Mouse (Mus musculus): ENCODE measurements at regions not wholly inside any gene's neighbourhood (a gene's known extent, or its start where the extent isn't known, plus 50 kb on each side); places are given as distances from the start of the nearest gene placed in this dataset.

GRCm38 (mm10) chr5:126230768-126231167 is 699.2 kb downstream of the Tmem132b start:
- Histone ChIP-seq H3K4me3 (no peak overlapping the region), H3K27ac (no peak overlapping the region)
- intact Hi-C loops (cut with DNase I), result no loop called here
- no peak for TF ChIP-seq CTCF (IDR thresholded peaks at IDR 0.05)
- DNase-seq, result no peak

GRCm38 (mm10) chr5:126238071-126238470 is 706.5 kb downstream of the Tmem132b start:
- intact Hi-C loops (cut with DNase I), result no loop called here
- TF ChIP-seq CTCF (IDR thresholded peaks at IDR 0.05), result no peak
- no peak for DNase-seq

GRCm38 (mm10) chr5:126245776-126246175 is 714.2 kb downstream of the Tmem132b start:
- TF ChIP-seq CTCF (IDR thresholded peaks at IDR 0.05), result no peak
- no peak overlapping the region for H3K27ac ChIP-seq
- intact Hi-C loops (cut with DNase I), result no loop called here
- H3K4me3 ChIP-seq, result no peak overlapping the region
- no peak for DNase-seq

More at GRCm38 (mm10) chr5:126238071-126238470, 706.5 kb downstream of the Tmem132b start:
- no peak overlapping the region for H3K4me3 ChIP-seq
- H3K27ac ChIP-seq, result no peak overlapping the region

- no peak for DNase-seq
- intact Hi-C loops (cut with DNase I), result no loop called here
- H3K27ac ChIP-seq, result no peak overlapping the region
- no peak for TF ChIP-seq CTCF (IDR thresholded peaks at IDR 0.05)
- H3K4me3 ChIP-seq, result no peak overlapping the region
Measured at GRCm38 (mm10) chr5:126250331-126250730, 718.8 kb downstream of the Tmem132b start.

- H3K27ac ChIP-seq, result no peak overlapping the region
- H3K4me3 ChIP-seq, result no peak overlapping the region
- no peak for DNase-seq
- TF ChIP-seq CTCF (IDR thresholded peaks at IDR 0.05), result no peak
- intact Hi-C loops (cut with DNase I), result no loop called here
Measured at GRCm38 (mm10) chr5:126254661-126255060, 723.1 kb downstream of the Tmem132b start.

- intact Hi-C loops (cut with DNase I), result no loop called here
- no peak for TF ChIP-seq CTCF (IDR thresholded peaks at IDR 0.05)
- DNase-seq, result no peak
Measured at GRCm38 (mm10) chr5:126257860-126258259, 726.3 kb downstream of the Tmem132b start.

GRCm38 (mm10) chr5:126266471-126266870 is 734.9 kb downstream of the Tmem132b start:
- Histone ChIP-seq H3K4me3 (no peak overlapping the region), H3K27ac (no peak overlapping the region)
- no peak for TF ChIP-seq CTCF (IDR thresholded peaks at IDR 0.05)
- intact Hi-C loops (cut with DNase I), result no loop called here
- DNase-seq, result no peak

More at GRCm38 (mm10) chr5:126257860-126258259, 726.3 kb downstream of the Tmem132b start:
- H3K4me3 ChIP-seq, result no peak overlapping the region
- H3K27ac ChIP-seq, result no peak overlapping the region

GRCm38 (mm10) chr5:126266929-126267609 is 735.5 kb downstream of the Tmem132b start:
- Histone ChIP-seq H3K27ac (no peak overlapping the region), H3K4me3 (no peak overlapping the region)
- TF ChIP-seq CTCF (IDR thresholded peaks at IDR 0.05), result no peak
- intact Hi-C loops (cut with DNase I), result no loop called here
- no peak for DNase-seq

GRCm38 (mm10) chr5:126268592-126268991 is 737.0 kb downstream of the Tmem132b start:
- intact Hi-C loops (cut with DNase I), result no loop called here
- Histone ChIP-seq H3K27ac (no peak overlapping the region), H3K4me3 (no peak overlapping the region)
- no peak for DNase-seq
- no peak for TF ChIP-seq CTCF (IDR thresholded peaks at IDR 0.05)

- H3K27ac ChIP-seq, result no peak overlapping the region
- H3K4me3 ChIP-seq, result no peak overlapping the region
- DNase-seq, result no peak
- intact Hi-C loops (cut with DNase I), result no loop called here
- TF ChIP-seq CTCF (IDR thresholded peaks at IDR 0.05), result no peak
Measured at GRCm38 (mm10) chr5:126274316-126274715, 742.7 kb downstream of the Tmem132b start.

GRCm38 (mm10) chr5:126281057-126281728 is 749.6 kb downstream of the Tmem132b start:
- intact Hi-C loops (cut with DNase I), result no loop called here
- DNase-seq, result no peak
- Histone ChIP-seq H3K27ac (no peak overlapping the region), H3K4me3 (no peak overlapping the region)
- TF ChIP-seq CTCF (IDR thresholded peaks at IDR 0.05), result no peak

GRCm38 (mm10) chr5:126281782-126282181 is 750.2 kb downstream of the Tmem132b start:
- Histone ChIP-seq H3K27ac (no peak overlapping the region), H3K4me3 (no peak overlapping the region)
- DNase-seq, result no peak
- intact Hi-C loops (cut with DNase I), result no loop called here
- no peak for TF ChIP-seq CTCF (IDR thresholded peaks at IDR 0.05)

- no peak for DNase-seq
- H3K27ac ChIP-seq, result no peak overlapping the region
- no peak for TF ChIP-seq CTCF (IDR thresholded peaks at IDR 0.05)
- H3K4me3 ChIP-seq, result no peak overlapping the region
- intact Hi-C loops (cut with DNase I), result no loop called here
Measured at GRCm38 (mm10) chr5:126324847-126325246, 793.3 kb downstream of the Tmem132b start.

GRCm38 (mm10) chr5:126328276-126328675 is 796.7 kb downstream of the Tmem132b start:
- intact Hi-C loops (cut with DNase I), result no loop called here

More at GRCm38 (mm10) chr5:126328276-126328675, 796.7 kb downstream of the Tmem132b start:
- Histone ChIP-seq H3K4me3 (no peak overlapping the region), H3K27ac (no peak overlapping the region)
- no peak for DNase-seq
- TF ChIP-seq CTCF (IDR thresholded peaks at IDR 0.05), result no peak
